Mouse (Mus musculus): ENCODE data around the gene Dhrs1. TPM values are rescaled to one million over a fixed set of nuclear protein-coding genes. Genes with fewer than 3 reads are reported as not detected.

Gene Dhrs1
- polyA plus RNA-seq, 1 experiment, result 101 TPM

Other genes with a start within 250 kb of the Dhrs1 start
- not detected in 2 replicates for gene Cpne6, start 235.2 kb downstream of the Dhrs1 start, polyA plus RNA-seq (2012; ENCODE audit: insufficient read depth, insufficient read length, missing spikeins)
- not detected in 2 replicates for gene Nrl, start 220.7 kb downstream of the Dhrs1 start, polyA plus RNA-seq (2012; ENCODE audit: insufficient read depth, insufficient read length, missing spikeins)
- gene Pck2, start 205.4 kb downstream of the Dhrs1 start, polyA plus RNA-seq (2012; ENCODE audit: insufficient read depth, insufficient read length, missing spikeins), result 5.0 and 10.3 TPM in 2 replicates
- 45.4 and 56.7 TPM in 2 replicates for gene Dcaf11, start 185.7 kb downstream of the Dhrs1 start, polyA plus RNA-seq (2012; ENCODE audit: insufficient read depth, insufficient read length, missing spikeins)
- gene A730061H03Rik, start 185.3 kb downstream of the Dhrs1 start, polyA plus RNA-seq (2012; ENCODE audit: insufficient read depth, insufficient read length, missing spikeins), result not detected in 2 replicates
- gene Fitm1, start 170.1 kb downstream of the Dhrs1 start, polyA plus RNA-seq (2012; ENCODE audit: insufficient read depth, insufficient read length, missing spikeins), result 4.7 and 5.4 TPM in 2 replicates
- 191 and 217 TPM in 2 replicates for gene Psme1, start 167.6 kb downstream of the Dhrs1 start, polyA plus RNA-seq (2012; ENCODE audit: insufficient read depth, insufficient read length, missing spikeins)
- gene Emc9, start 160.4 kb downstream of the Dhrs1 start, polyA plus RNA-seq (2012; ENCODE audit: insufficient read depth, insufficient read length, missing spikeins), result 42.1 and 45.5 TPM in 2 replicates
- gene Psme2, start 154.6 kb downstream of the Dhrs1 start, polyA plus RNA-seq (2012; ENCODE audit: insufficient read depth, insufficient read length, missing spikeins), result 248 and 256 TPM in 2 replicates
- gene Rnf31, start 154.0 kb downstream of the Dhrs1 start, polyA plus RNA-seq (2012; ENCODE audit: insufficient read depth, insufficient read length, missing spikeins), result 11.1 and 12.0 TPM in 2 replicates
- gene Irf9, start 142.1 kb downstream of the Dhrs1 start, polyA plus RNA-seq (2012; ENCODE audit: insufficient read depth, insufficient read length, missing spikeins), result 4.8 and 7.4 TPM in 2 replicates
- gene Rec8, start 127.7 kb downstream of the Dhrs1 start, polyA plus RNA-seq (2012; ENCODE audit: insufficient read depth, insufficient read length, missing spikeins), result not detected in 2 replicates
- 25.0 and 31.0 TPM in 2 replicates for gene Ipo4, start 109.7 kb downstream of the Dhrs1 start, polyA plus RNA-seq (2012; ENCODE audit: insufficient read depth, insufficient read length, missing spikeins)
- 2.7 and 3.4 TPM in 2 replicates for gene Gm49378, start 107.8 kb downstream of the Dhrs1 start, polyA plus RNA-seq (2012; ENCODE audit: insufficient read depth, insufficient read length, missing spikeins)
- 21.6 and 26.6 TPM in 2 replicates for gene Tm9sf1, start 101.9 kb downstream of the Dhrs1 start, polyA plus RNA-seq (2012; ENCODE audit: insufficient read depth, insufficient read length, missing spikeins)
- gene Tssk4, start 95.5 kb downstream of the Dhrs1 start, polyA plus RNA-seq (2012; ENCODE audit: insufficient read depth, insufficient read length, missing spikeins), result not detected in 2 replicates
- gene Mdp1, start 85.2 kb downstream of the Dhrs1 start, polyA plus RNA-seq (2012; ENCODE audit: insufficient read depth, insufficient read length, missing spikeins), result 29.0 and 33.3 TPM in 2 replicates
- 19.8 and 20.3 TPM in 2 replicates for gene Gmpr2, start 73.7 kb downstream of the Dhrs1 start, polyA plus RNA-seq (2012; ENCODE audit: insufficient read depth, insufficient read length, missing spikeins)
- 243 and 245 TPM in 2 replicates for gene Nedd8, start 73.6 kb downstream of the Dhrs1 start, polyA plus RNA-seq (2012; ENCODE audit: insufficient read depth, insufficient read length, missing spikeins)
- gene Tinf2, start 63.9 kb downstream of the Dhrs1 start, polyA plus RNA-seq (2012; ENCODE audit: insufficient read depth, insufficient read length, missing spikeins), result 8.2 and 9.2 TPM in 2 replicates
- gene Tgm1, start 31.8 kb downstream of the Dhrs1 start, polyA plus RNA-seq (2012; ENCODE audit: insufficient read depth, insufficient read length, missing spikeins), result not detected in 2 replicates
- 8.9 and 10.1 TPM in 2 replicates for gene Rabggta, start 23.4 kb downstream of the Dhrs1 start, polyA plus RNA-seq (2012; ENCODE audit: insufficient read depth, insufficient read length, missing spikeins)
- 4.8 and 5.5 TPM in 2 replicates for gene Nop9, start within 50 bp of the Dhrs1 start, polyA plus RNA-seq (2012; ENCODE audit: insufficient read depth, insufficient read length, missing spikeins)
- gene Cideb, start 12.8 kb upstream of the Dhrs1 start, polyA plus RNA-seq (2012; ENCODE audit: insufficient read depth, insufficient read length, missing spikeins), result 16.3 and 27.9 TPM in 2 replicates
- gene Ltb4r2, start 15.7 kb upstream of the Dhrs1 start, polyA plus RNA-seq (2012; ENCODE audit: insufficient read depth, insufficient read length, missing spikeins), result not detected in 2 replicates
- gene Ltb4r1, start 20.3 kb upstream of the Dhrs1 start, polyA plus RNA-seq (2012; ENCODE audit: insufficient read depth, insufficient read length, missing spikeins), result not detected in 2 replicates
- 4.1 and 6.3 TPM in 2 replicates for gene Adcy4, start 38.4 kb upstream of the Dhrs1 start, polyA plus RNA-seq (2012; ENCODE audit: insufficient read depth, insufficient read length, missing spikeins)
- 3.7 and 5.0 TPM in 2 replicates for gene Ripk3, start 43.2 kb upstream of the Dhrs1 start, polyA plus RNA-seq (2012; ENCODE audit: insufficient read depth, insufficient read length, missing spikeins)
- 1.5 and 1.8 TPM in 2 replicates for gene Nfatc4, start 77.5 kb upstream of the Dhrs1 start, polyA plus RNA-seq (2012; ENCODE audit: insufficient read depth, insufficient read length, missing spikeins)
- gene Nynrin, start 108.3 kb upstream of the Dhrs1 start, polyA plus RNA-seq (2012; ENCODE audit: insufficient read depth, insufficient read length, missing spikeins), result 0.87 and 1.0 TPM in 2 replicates
- gene Cbln3, start 138.7 kb upstream of the Dhrs1 start, polyA plus RNA-seq (2012; ENCODE audit: insufficient read depth, insufficient read length, missing spikeins), result not detected in 2 replicates
- 4.2 and 5.5 TPM in 2 replicates for gene Khnyn, start 139.3 kb upstream of the Dhrs1 start, polyA plus RNA-seq (2012; ENCODE audit: insufficient read depth, insufficient read length, missing spikeins)
- gene Sdr39u1, start 154.6 kb upstream of the Dhrs1 start, polyA plus RNA-seq (2012; ENCODE audit: insufficient read depth, insufficient read length, missing spikeins), result 134 and 149 TPM in 2 replicates
- gene Cma1, start 199.0 kb upstream of the Dhrs1 start, polyA plus RNA-seq (2012; ENCODE audit: insufficient read depth, insufficient read length, missing spikeins), result 6.1 and 8.2 TPM in 2 replicates
- not detected in 2 replicates for gene Cma2, start 205.3 kb upstream of the Dhrs1 start, polyA plus RNA-seq (2012; ENCODE audit: insufficient read depth, insufficient read length, missing spikeins)